Mouse (Mus musculus): ENCODE measurements at regions not wholly inside any gene's neighbourhood (a gene's known extent, or its start where the extent isn't known, plus 50 kb on each side); places are given as distances from the start of the nearest gene placed in this dataset.

DNA sequence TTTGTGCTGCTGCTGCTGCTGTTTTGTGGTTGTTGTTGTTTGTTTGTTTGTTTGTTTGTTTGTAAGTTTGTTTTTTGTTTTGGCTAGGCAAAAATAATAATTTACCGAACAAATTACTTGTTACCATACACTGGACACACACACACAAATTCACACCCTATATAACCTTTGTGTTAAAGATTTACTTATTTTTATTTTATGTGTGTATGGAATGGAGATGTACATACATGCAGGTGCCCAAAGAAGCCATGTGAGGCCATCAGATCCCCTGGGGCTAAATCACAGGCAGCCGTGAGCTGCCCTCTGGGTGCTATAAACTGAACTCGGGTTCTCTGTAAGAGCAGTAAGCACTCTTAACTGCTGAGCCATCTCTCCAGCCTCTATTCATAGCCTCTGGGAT, 56.0 kb downstream of the Pttg1 start:
- no peak overlapping the region for H3K27ac ChIP-seq (ENCODE audit: insufficient read depth, low read depth, low read length)
- H3K4me1 ChIP-seq (ENCODE audit: control insufficient read depth, insufficient read depth, low read length), result no peaks in the 10 kb centered on the region
- H3K4me3 ChIP-seq (ENCODE audit: insufficient read depth, low read depth, low read length), result no peak overlapping the region
- TF ChIP-seq CTCF (IDR thresholded peaks at IDR 0.05; ENCODE audit: insufficient read depth, low read depth, low read length) (no peak), POLR2A (IDR thresholded peaks at IDR 0.05; ENCODE audit: insufficient read depth, low read depth, low read length) (no peak)
- WGBS, result 93% methylated on average over 3 of the region's 3 CpGs

DNA sequence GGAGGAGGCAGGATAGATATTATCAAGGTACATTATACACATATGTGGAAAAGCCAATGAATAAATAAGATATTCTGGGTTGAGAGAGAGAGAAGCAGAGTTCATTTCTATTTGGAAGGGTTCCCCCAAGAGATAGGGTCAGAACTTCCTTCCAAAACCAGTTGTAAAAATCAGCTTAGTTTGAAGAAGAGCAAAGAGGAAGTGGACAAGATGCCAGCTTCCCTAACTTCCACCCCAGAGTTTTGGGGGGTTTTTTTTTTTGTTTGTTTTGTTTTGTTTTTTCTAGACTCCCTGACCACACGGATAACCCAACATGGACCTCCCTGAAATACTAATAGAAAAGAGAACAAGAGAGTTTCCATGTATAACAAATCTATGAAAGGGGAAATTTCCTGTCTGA, 57.7 kb downstream of the Pttg1 start:
- H3K4me3 ChIP-seq (ENCODE audit: insufficient read depth, low read depth, low read length), result no peak overlapping the region
- 88% methylated on average over 1 of the region's 1 CpGs for WGBS
- no peak for TF ChIP-seq CTCF (IDR thresholded peaks at IDR 0.05; ENCODE audit: insufficient read depth, low read depth, low read length)
- no peak for TF ChIP-seq POLR2A (IDR thresholded peaks at IDR 0.05; ENCODE audit: insufficient read depth, low read depth, low read length)
- no peaks in the 10 kb centered on the region for H3K4me1 ChIP-seq (ENCODE audit: control insufficient read depth, insufficient read depth, low read length)
- no peak overlapping the region for H3K27ac ChIP-seq (ENCODE audit: insufficient read depth, low read depth, low read length)

DNA sequence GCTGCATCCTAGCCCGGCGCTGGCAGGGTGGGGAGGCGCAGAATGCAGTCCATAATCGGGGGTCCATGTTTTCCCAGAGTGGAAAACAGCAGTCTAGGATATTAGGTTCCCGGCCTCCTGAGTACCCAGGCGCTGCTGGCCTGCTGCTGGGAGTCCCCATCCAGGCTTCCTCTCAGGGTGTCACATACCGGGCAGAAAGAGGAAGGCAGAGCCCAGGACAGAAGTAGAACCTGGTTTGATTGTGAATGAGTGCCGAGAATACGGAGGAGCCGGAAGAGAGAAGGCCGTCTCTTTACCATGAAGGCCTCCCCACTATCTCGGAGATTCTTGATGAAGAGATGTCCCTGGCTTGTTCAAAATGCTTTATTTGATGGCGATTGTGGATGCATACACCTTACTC, 64.2 kb downstream of the Pttg1 start:
- no peak overlapping the region for H3K4me3 ChIP-seq (ENCODE audit: insufficient read depth, low read depth, low read length)
- no peaks in the 10 kb centered on the region; the same call in 1 of the 2 replicates for H3K4me1 ChIP-seq (ENCODE audit: control insufficient read depth, insufficient read depth, low read length)
- TF ChIP-seq POLR2A (IDR thresholded peaks at IDR 0.05; ENCODE audit: insufficient read depth, low read depth, low read length) (no peak), CTCF (IDR thresholded peaks at IDR 0.05; ENCODE audit: insufficient read depth, low read depth, low read length) (no peak)
- no peak overlapping the region for H3K27ac ChIP-seq (ENCODE audit: insufficient read depth, low read depth, low read length)
- WGBS, result 71% methylated on average over 13 of the region's 13 CpGs

DNA sequence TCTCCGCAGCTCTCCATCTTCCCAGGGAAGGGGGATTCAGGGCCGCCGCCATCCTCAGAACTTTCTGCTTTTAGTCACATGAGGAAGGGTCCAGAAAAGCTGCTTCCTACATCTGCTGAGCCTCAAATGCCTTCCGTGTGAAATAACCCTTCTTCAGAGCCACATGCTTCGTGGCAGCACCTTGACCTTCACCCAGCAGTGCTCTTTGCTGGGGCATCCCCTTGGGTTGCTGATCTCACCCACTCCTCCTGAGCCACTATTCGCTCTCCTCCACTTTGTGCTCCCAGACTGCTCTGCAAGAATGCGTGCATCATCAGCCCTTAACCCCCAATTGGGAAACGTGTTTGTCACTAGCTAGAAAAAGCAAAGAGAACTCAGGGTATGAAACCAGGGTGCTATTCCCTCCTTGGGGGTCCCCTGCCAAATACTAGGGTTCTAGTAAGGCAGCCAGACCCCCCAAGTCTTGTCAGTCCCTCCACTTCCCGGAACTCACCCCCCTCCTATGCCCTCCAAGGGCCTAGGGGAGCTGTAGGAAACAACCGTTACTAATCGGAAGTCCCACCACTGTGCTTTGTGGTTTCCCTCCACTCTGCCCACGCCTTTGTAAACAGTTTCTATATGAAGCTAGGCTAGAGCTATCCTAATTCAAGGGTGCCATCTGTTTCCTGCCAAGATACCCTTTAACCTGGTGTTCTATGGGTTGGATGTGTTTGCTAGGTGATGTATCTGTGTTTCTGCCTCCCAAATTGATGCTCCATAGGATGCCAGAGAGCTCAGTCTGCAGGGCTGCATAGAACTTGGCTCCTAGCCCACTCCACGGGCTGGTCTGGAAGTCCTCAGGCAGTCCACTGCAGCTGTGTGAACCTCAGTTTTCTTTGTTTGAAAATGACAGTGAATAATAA, 67.4 kb downstream of the Pttg1 start:
- H3K4me1 ChIP-seq (ENCODE audit: control insufficient read depth, insufficient read depth, low read length), result no peaks in the 10 kb centered on the region; the same call in 1 of the 2 replicates
- 75% methylated on average over 13 of the region's 13 CpGs for WGBS

DNA sequence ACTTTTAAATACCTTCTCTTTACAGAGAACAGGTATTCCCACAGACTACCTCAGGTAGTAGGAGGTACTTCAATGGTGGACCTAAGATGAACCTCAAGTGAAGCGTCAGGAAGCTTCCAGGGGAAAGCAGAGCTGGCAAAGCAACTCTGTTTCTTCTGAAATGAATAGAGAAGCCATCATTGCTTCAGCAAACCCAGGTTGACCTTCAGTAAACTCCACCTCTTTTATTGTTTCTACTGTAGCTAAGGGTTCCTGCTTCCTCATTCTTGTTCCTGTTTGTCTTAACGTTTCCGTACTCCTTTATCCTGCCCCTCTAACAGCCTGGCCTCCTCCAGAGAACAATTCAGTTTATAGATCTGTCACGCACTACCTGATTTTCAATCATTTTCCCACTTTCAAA, 72.4 kb downstream of the Pttg1 start:
- WGBS, result 78% methylated on average over 4 of the region's 4 CpGs

More for the DNA sequence above, 67.4 kb downstream of the Pttg1 start:
- no peak for TF ChIP-seq POLR2A (IDR thresholded peaks at IDR 0.05; ENCODE audit: insufficient read depth, low read depth, low read length)
- TF ChIP-seq CTCF (IDR thresholded peaks at IDR 0.05; ENCODE audit: insufficient read depth, low read depth, low read length), result no peak
- Histone ChIP-seq H3K27ac (ENCODE audit: insufficient read depth, low read depth, low read length) (no peak overlapping the region), H3K4me3 (ENCODE audit: insufficient read depth, low read depth, low read length) (no peak overlapping the region)

DNA sequence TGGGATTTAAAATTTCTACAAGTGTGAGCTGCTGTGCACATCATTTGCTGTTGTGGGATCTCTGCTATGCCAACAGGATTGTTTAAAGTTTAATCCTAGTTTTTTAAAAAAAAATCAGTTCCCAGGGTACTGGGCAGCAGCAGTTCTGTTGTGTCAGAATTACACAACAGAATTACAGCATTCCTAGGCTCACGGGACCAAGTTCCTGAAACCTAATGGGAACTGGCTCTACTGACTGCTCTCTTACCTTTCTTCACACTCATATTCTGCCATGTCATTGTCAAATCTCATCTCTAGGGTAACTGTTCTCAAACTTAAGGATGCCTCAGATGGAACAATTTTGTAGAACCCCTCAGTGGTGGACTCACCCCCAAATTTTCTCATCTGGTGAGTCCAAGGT, 73.0 kb downstream of the Pttg1 start:
- Histone ChIP-seq H3K4me1 (ENCODE audit: control insufficient read depth, insufficient read depth, low read length) (peaks cover 3% of the 10 kb centered on the region; the same call in 1 of the 2 replicates), H3K4me3 (ENCODE audit: insufficient read depth, low read depth, low read length) (no peak overlapping the region), H3K27ac (ENCODE audit: insufficient read depth, low read depth, low read length) (no peak overlapping the region)
- TF ChIP-seq POLR2A (IDR thresholded peaks at IDR 0.05; ENCODE audit: insufficient read depth, low read depth, low read length) (no peak), CTCF (IDR thresholded peaks at IDR 0.05; ENCODE audit: insufficient read depth, low read depth, low read length) (no peak)
- 97% methylated on average over 1 of the region's 1 CpGs for WGBS

More for the DNA sequence above, 72.4 kb downstream of the Pttg1 start:
- H3K4me1 ChIP-seq (ENCODE audit: control insufficient read depth, insufficient read depth, low read length), result peaks cover 3% of the 10 kb centered on the region
- H3K27ac ChIP-seq (ENCODE audit: insufficient read depth, low read depth, low read length), result no peak overlapping the region
- TF ChIP-seq CTCF (IDR thresholded peaks at IDR 0.05; ENCODE audit: insufficient read depth, low read depth, low read length) (no peak), POLR2A (IDR thresholded peaks at IDR 0.05; ENCODE audit: insufficient read depth, low read depth, low read length) (no peak)
- no peak overlapping the region for H3K4me3 ChIP-seq (ENCODE audit: insufficient read depth, low read depth, low read length)

DNA sequence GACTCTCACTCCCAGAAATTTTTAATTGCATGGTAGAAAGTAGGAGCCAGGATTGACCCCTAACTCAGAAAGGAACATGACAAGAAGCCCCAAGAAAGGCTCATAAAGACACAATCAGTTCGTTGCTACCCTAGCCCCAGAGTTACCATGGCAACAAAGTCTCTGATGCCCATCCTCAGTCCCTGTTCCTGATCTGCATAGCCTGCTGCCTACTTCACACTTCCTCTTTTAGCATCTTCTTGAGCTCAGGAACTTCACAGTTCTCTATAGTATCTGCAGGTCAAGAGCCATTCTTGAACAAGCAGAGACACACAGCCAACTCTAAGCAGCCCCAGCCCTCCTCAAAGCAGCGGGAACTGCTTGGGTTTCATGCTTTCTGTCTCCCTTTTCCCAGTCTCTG, 74.2 kb downstream of the Pttg1 start:
- 65% methylated on average over 2 of the region's 2 CpGs for WGBS
- Histone ChIP-seq H3K4me3 (ENCODE audit: insufficient read depth, low read depth, low read length) (no peak overlapping the region), H3K27ac (ENCODE audit: insufficient read depth, low read depth, low read length) (no peak overlapping the region), H3K4me1 (ENCODE audit: control insufficient read depth, insufficient read depth, low read length) (peaks cover 3% of the 10 kb centered on the region; the same call in 1 of the 2 replicates)
- TF ChIP-seq POLR2A (IDR thresholded peaks at IDR 0.05; ENCODE audit: insufficient read depth, low read depth, low read length), result no peak
- TF ChIP-seq CTCF (IDR thresholded peaks at IDR 0.05; ENCODE audit: insufficient read depth, low read depth, low read length), result no peak

DNA sequence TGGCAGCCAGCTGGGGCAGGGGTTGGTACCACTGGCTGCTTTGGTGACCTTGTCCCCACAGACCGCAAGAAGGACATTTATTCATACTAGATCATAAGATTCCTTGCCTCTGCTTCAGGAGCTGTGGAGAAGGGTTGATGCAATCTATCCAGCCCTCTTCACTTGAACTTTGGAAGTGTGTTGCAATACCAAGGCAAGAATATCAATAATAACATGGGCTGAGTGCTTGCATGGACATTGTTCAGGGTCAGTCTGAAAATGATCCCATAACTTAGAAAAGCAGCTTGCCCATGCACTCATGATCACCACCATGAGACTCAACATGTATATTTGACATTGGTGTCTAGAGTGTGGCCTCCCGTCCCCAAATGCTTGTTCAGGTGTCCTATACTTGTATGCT, 74.7 kb downstream of the Pttg1 start:
- WGBS, result 99% methylated on average over 2 of the region's 2 CpGs
- Histone ChIP-seq H3K4me1 (ENCODE audit: control insufficient read depth, insufficient read depth, low read length) (peaks cover 3% of the 10 kb centered on the region; the same call in 1 of the 2 replicates), H3K4me3 (ENCODE audit: insufficient read depth, low read depth, low read length) (no peak overlapping the region), H3K27ac (ENCODE audit: insufficient read depth, low read depth, low read length) (no peak overlapping the region)
- TF ChIP-seq POLR2A (IDR thresholded peaks at IDR 0.05; ENCODE audit: insufficient read depth, low read depth, low read length) (no peak), CTCF (IDR thresholded peaks at IDR 0.05; ENCODE audit: insufficient read depth, low read depth, low read length) (no peak)

DNA sequence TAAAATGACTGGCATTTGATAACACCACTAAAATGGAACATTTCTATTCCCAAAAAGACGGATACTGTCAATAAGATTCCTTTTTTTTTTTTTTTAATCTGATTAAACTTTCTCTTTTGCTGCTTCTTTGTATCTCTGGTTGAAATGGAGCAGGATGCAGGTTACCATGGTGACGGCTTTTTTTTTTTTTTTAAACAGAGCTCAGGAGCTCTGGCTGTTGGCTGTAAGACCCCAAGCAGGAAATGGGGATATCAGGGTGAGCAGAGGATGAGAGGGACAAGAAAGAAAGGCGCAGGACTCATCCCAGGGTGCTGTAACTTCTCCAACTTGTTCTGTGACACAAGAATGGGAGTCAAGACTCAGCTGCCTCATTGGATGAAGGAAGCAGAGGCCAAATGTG, 75.8 kb downstream of the Pttg1 start:
- 48% methylated on average over 3 of the region's 3 CpGs for WGBS
- H3K4me3 ChIP-seq (ENCODE audit: insufficient read depth, low read depth, low read length), result no peak overlapping the region
- no peak overlapping the region for H3K27ac ChIP-seq (ENCODE audit: insufficient read depth, low read depth, low read length)
- H3K4me1 ChIP-seq (ENCODE audit: control insufficient read depth, insufficient read depth, low read length), result peaks cover 3% of the 10 kb centered on the region; the same call in 1 of the 2 replicates
- TF ChIP-seq CTCF (IDR thresholded peaks at IDR 0.05; ENCODE audit: insufficient read depth, low read depth, low read length) (no peak), POLR2A (IDR thresholded peaks at IDR 0.05; ENCODE audit: insufficient read depth, low read depth, low read length) (no peak)
